In the genomic region with DNA sequence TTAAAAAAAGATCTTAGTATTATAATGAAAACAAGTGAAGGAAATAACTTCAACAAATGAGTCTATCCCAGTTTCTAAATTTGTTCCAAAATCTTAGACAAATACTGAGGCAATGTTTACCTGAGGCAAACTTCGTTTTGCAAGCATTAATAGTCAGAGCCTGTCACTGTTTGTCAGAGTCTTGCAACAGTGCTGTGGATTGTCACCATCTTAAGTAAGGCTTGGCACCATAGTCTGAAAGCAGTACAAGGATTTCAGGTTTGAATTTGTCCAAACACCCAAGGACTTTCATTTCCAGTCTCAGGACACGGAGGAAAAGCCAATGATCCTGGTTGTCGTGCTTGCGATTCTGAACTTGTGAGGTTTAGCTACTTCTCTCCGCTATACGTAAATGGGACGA, we compare ENCODE assay signal across 18 mouse cellular contexts. TPM values are rescaled to one million over a fixed set of nuclear protein-coding genes. Genes with fewer than 3 reads are reported as not detected.
"Had no signal": no experiment of that assay in that cellular context is flagged by ENCODE, and none has a peak within 500 bp of the region (broad histone marks: within the 10 kb centered on the region; RNA-seq: fewer than 3 reads in every experiment).

No protein-coding gene starts in this region.

- H3K27me3 ChIP-seq: intestine, embryonic 15.5 days; kidney, embryonic 15.5 days; liver, embryonic 13.5 days; midbrain, embryonic 12.5 days; midbrain, embryonic 15.5 days; neural tube, embryonic 12.5 days; neural tube, embryonic 15.5 days had no signal

- H3K27ac ChIP-seq: intestine, embryonic 15.5 days; kidney, embryonic 15.5 days; left cerebral cortex, adult 2 months; liver, embryonic 13.5 days; macrophage; midbrain, embryonic 12.5 days; midbrain, embryonic 15.5 days; neural tube, embryonic 12.5 days; neural tube, embryonic 15.5 days had no signal

- H3K4me1 ChIP-seq: intestine, embryonic 15.5 days; kidney, embryonic 15.5 days; midbrain, embryonic 12.5 days; midbrain, embryonic 15.5 days; neural tube, embryonic 12.5 days; neural tube, embryonic 15.5 days had no signal

- H3K4me3 ChIP-seq: intestine, embryonic 15.5 days; kidney, embryonic 15.5 days; left cerebral cortex, adult 2 months; liver, embryonic 13.5 days; midbrain, embryonic 12.5 days; midbrain, embryonic 15.5 days; neural tube, embryonic 12.5 days; neural tube, embryonic 15.5 days had no signal

- ATAC-seq: intestine, embryonic 15.5 days; midbrain, embryonic 15.5 days had no signal

- H3K4me2 ChIP-seq: intestine, embryonic 15.5 days; kidney, embryonic 15.5 days; liver, embryonic 13.5 days; midbrain, embryonic 12.5 days; midbrain, embryonic 15.5 days; neural tube, embryonic 12.5 days; neural tube, embryonic 15.5 days had no signal

- H3K9ac ChIP-seq: intestine, embryonic 15.5 days; kidney, embryonic 15.5 days; liver, embryonic 13.5 days; midbrain, embryonic 12.5 days; midbrain, embryonic 15.5 days; neural tube, embryonic 12.5 days; neural tube, embryonic 15.5 days had no signal

- H3K9me3 ChIP-seq: intestine, embryonic 15.5 days; kidney, embryonic 15.5 days; liver, embryonic 13.5 days; midbrain, embryonic 12.5 days; midbrain, embryonic 15.5 days; neural tube, embryonic 12.5 days; neural tube, embryonic 15.5 days had no signal

- H3K36me3 ChIP-seq: intestine, embryonic 15.5 days; kidney, embryonic 15.5 days; liver, embryonic 13.5 days; midbrain, embryonic 12.5 days; midbrain, embryonic 15.5 days; neural tube, embryonic 12.5 days; neural tube, embryonic 15.5 days had no signal

- DNase-seq: kidney, adult 11 months; kidney, adult 8-10 months; kidney, postnatal 10 days; kidney, postnatal 36 days; layer of hippocampus, postnatal 36 days; liver, embryonic 13.5 days; right cerebral cortex, adult 18-20 months; right cerebral cortex, postnatal 14 days; right cerebral cortex, postnatal 4 days; thymus, postnatal 25 days had no signal

RNA-seq across cellular contexts. Expression of a gene that starts 10.4 kb away (rescaled TPM):
- polyA plus RNA-seq: macrophage had no signal
